Mouse (Mus musculus): ENCODE data around the gene Msto1.
"Not testable (repeated sequence)": the region's sequence is repeated elsewhere in the genome, so short reads cannot be mapped to it uniquely, and the experiment has no call there.

Msto1 gene

DNA sequence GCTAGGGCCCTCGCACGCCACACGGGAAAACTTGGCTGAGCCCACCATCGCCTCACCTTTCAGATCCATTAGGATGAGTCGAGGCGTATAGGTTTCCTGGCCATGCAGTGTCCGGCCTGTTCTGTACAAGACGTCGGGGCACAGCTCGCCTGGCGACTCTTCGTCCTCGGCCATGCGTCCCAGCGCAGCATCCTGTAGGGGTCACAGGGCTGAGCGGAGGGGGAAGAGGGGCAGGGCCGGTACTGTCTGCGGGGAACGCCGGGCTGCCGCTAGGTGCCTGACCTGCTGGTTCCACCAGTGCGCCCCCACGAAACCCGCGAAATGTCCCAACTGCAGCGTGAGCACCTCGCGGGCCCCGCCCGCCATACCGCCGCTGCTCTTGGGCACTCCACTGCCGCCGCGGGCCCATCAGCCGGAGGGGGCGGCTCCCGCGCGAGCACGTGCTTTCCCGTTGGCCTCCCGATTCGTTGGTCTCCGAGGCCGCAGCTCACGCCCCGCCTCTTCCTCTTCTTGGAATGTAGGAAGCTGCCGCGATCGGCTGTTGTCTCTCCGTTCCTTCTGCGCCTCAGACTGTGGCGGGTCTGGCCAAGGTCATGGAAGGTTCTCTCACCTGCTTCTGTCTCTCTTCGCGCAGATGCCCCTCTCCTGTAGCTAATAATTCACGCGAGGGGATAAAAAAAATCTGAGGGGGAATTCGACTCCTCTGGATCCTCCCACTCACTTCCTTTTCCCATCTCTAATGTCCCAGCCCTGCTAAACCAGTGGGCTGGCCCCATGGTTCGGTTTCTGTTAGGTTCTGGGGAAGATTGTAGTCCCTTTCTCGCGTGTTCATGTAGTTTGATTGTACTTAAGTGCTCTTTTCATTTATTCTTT is at the start of gene Msto1:
TSS of gene Msto1 (minus strand) at position 489 of the 873 bp plus-strand sequence.
- no peaks in the 10 kb centered on the region for H3K9me3 ChIP-seq (ENCODE audit: low read length)
- peaks cover 56% of the 10 kb centered on the region for H3K36me3 ChIP-seq (ENCODE audit: insufficient read depth, low read length)
- peak within 1 kb of the TSS; percentile 97 for H3K4me3 ChIP-seq (replicated peaks; ENCODE audit: low read length)
- H3K27me3 ChIP-seq (ENCODE audit: insufficient read depth, low read length) = no peaks in the 10 kb centered on the region
- no peak for TF ChIP-seq NANOG (IDR thresholded peaks at IDR 0.05; ENCODE audit: borderline replicate concordance, low read length)
- TF ChIP-seq POU5F1 (IDR thresholded peaks at IDR 0.05; ENCODE audit: borderline replicate concordance, low read length) = no peak
- no peak for TF ChIP-seq CTCF (conservative IDR thresholded peaks at IDR 0.05; ENCODE audit: low read length)
- peaks cover 49% of the 10 kb centered on the region for H3K4me1 ChIP-seq (replicated peaks; ENCODE audit: low read depth, low read length)

DNA sequence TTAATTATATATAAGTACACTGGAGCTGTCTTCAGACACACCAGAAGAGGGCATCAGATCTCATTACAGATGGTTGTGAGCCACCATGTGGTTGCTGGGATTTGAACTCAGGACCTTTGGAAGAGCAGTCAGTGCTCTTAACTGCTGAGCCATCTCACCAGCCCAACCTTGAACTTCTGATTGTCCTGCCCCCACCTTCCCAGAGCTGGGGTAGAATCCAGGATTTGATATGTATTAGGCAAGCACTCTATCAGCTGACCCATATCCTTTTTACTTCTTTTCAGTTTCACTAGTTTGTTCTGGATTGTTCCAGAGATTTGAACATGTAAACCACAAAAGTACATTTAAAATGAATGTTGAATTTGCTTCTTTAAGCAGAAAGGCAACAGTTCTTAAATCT is 49.4 kb upstream of the Msto1 start:
- H3K9me3 ChIP-seq (ENCODE audit: low read length); H3K27me3 ChIP-seq (ENCODE audit: insufficient read depth, low read length); H3K4me1 ChIP-seq (replicated peaks; ENCODE audit: low read depth, low read length); H3K4me3 ChIP-seq (replicated peaks; ENCODE audit: low read length): not testable (repeated sequence)
- H3K36me3 ChIP-seq (ENCODE audit: insufficient read depth, low read length) = peaks cover 21% of the 10 kb centered on the region

DNA sequence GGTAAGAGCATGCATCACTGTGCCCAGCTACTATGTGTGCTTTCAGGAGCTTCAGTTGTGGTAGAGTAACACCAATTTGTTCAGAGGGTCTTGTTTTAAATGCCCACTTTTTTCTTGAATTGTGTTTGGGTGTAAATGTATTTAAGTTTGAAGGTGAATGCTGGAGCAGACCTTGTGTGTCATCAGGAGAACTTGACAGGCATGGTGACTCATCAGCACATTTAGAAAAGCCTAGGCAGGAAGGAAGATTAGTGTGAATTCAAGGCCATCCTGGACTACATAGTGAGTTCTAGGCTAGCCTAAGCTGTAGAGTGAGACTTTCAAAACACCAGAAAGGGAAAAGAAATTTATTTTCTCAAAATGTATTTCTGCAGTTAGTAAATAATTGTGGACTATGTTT is 39.9 kb upstream of the Msto1 start:
- Histone ChIP-seq H3K27me3 (ENCODE audit: insufficient read depth, low read length) (no peaks in the 10 kb centered on the region), H3K4me1 (replicated peaks; ENCODE audit: low read depth, low read length) (peaks cover 17% of the 10 kb centered on the region), H3K36me3 (ENCODE audit: insufficient read depth, low read length) (no peaks in the 10 kb centered on the region), H3K9me3 (ENCODE audit: low read length) (no peaks in the 10 kb centered on the region), H3K4me3 (replicated peaks; ENCODE audit: low read length) (no peak overlapping the region)
- no peak for TF ChIP-seq NANOG (IDR thresholded peaks at IDR 0.05; ENCODE audit: borderline replicate concordance, low read length)
- TF ChIP-seq POU5F1 (IDR thresholded peaks at IDR 0.05; ENCODE audit: borderline replicate concordance, low read length) = no peak
- TF ChIP-seq CTCF (conservative IDR thresholded peaks at IDR 0.05; ENCODE audit: low read length) = no peak

DNA sequence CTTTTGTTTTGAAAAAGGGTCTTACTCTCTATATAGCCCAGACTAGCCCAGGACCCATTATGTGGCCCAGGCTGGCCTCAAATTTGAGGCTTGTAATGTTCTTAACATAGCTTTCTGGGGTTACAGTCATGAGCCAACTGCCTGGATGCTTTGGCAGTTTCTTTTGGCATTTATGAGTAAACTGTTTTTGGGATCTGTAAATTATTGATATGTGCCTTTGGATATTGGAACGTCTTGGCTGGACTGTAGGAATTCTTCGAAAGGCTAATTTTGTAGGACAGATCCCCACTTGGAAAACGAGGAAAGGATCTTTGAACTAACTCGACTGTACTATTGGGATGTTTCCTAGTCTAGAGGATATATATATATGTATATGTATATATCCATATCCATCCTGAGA is 39.4 kb upstream of the Msto1 start:
- H3K4me1 ChIP-seq (replicated peaks; ENCODE audit: low read depth, low read length) = peaks cover 22% of the 10 kb centered on the region

GRCm38 (mm10) chr3:88951327-88951800 is 37.6 kb upstream of the Msto1 start:
- Histone ChIP-seq H3K4me3 (replicated peaks; ENCODE audit: low read length) (peak overlapping the region; percentile 97), H3K36me3 (ENCODE audit: insufficient read depth, low read length) (no peaks in the 10 kb centered on the region), H3K4me1 (replicated peaks; ENCODE audit: low read depth, low read length) (peaks cover 36% of the 10 kb centered on the region), H3K27me3 (ENCODE audit: insufficient read depth, low read length) (no peaks in the 10 kb centered on the region), H3K9me3 (ENCODE audit: low read length) (no peaks in the 10 kb centered on the region)
- TF ChIP-seq CTCF (conservative IDR thresholded peaks at IDR 0.05; ENCODE audit: low read length) (no peak), NANOG (IDR thresholded peaks at IDR 0.05; ENCODE audit: borderline replicate concordance, low read length) (no peak), POU5F1 (IDR thresholded peaks at IDR 0.05; ENCODE audit: borderline replicate concordance, low read length) (no peak)

More for the DNA sequence above, 39.4 kb upstream of the Msto1 start:
- H3K4me3 ChIP-seq (replicated peaks; ENCODE audit: low read length) = no peak overlapping the region
- H3K36me3 ChIP-seq (ENCODE audit: insufficient read depth, low read length) = no peaks in the 10 kb centered on the region
- no peaks in the 10 kb centered on the region for H3K9me3 ChIP-seq (ENCODE audit: low read length)
- no peaks in the 10 kb centered on the region for H3K27me3 ChIP-seq (ENCODE audit: insufficient read depth, low read length)
- TF ChIP-seq POU5F1 (IDR thresholded peaks at IDR 0.05; ENCODE audit: borderline replicate concordance, low read length) (no peak), NANOG (IDR thresholded peaks at IDR 0.05; ENCODE audit: borderline replicate concordance, low read length) (no peak), CTCF (conservative IDR thresholded peaks at IDR 0.05; ENCODE audit: low read length) (no peak)

- Histone ChIP-seq H3K4me3 (replicated peaks; ENCODE audit: low read length) (peak within 1 kb of the TSS; percentile 97), H3K36me3 (ENCODE audit: insufficient read depth, low read length) (no peaks in the 10 kb centered on the region), H3K27me3 (ENCODE audit: insufficient read depth, low read length) (no peaks in the 10 kb centered on the region), H3K4me1 (replicated peaks; ENCODE audit: low read depth, low read length) (peaks cover 36% of the 10 kb centered on the region), H3K9me3 (ENCODE audit: low read length) (no peaks in the 10 kb centered on the region)
- TF ChIP-seq CTCF (conservative IDR thresholded peaks at IDR 0.05; ENCODE audit: low read length) (no peak), NANOG (IDR thresholded peaks at IDR 0.05; ENCODE audit: borderline replicate concordance, low read length) (no peak), POU5F1 (IDR thresholded peaks at IDR 0.05; ENCODE audit: borderline replicate concordance, low read length) (no peak)
These were observed 37.0 kb upstream of the Msto1 start, which contains the start of the genes Ash1l and Dap3 for GRCm38 (mm10) chr3:88950576-88951326. Gene Ash1l (plus strand): TSS chr3:88950622. Gene Dap3 (minus strand): TSS chr3:88951181.

DNA sequence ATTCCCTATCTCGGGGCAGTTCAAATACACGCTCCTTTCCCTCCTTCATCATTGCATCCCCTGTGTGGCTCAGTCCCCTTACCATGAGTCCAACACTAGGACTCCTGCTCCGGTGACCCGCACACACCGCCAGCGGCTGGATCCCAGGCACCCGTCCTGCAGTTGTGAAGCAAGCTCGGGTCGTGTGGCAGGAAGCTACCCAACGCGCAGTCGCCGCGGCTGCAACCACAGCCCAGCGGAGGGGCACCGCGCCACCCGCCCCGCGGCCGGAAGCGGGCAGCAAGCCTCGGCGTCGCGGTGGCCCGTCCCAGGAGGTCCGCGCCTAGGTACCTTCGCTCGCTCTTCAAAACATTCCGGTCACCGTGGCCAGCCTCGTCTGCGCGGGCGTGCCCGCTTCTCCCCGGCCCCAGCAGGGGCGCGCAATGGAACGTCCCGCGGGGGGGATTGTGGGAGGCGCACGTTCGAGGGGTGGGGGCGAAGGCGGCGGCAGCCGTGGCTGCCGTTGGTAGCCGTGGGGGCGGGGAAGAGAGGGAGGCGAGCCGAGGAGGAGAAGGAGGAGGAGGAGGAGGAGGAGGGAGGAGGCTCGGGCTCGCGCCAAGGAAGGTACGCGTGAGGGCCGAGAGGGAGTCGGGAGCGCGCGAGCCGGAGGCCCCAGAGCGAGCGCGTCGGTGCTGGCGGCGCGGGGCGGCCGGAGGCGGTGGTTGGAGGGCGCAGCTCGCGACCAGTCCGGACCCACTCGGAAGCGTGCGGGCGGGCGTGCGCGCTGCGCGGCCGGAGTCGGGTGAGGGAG is 36.2 kb upstream of the Msto1 start:
- TF ChIP-seq CTCF (conservative IDR thresholded peaks at IDR 0.05; ENCODE audit: low read length) (no peak), NANOG (IDR thresholded peaks at IDR 0.05; ENCODE audit: borderline replicate concordance, low read length) (no peak)
- H3K4me3 ChIP-seq (replicated peaks; ENCODE audit: low read length) = peak overlapping the region; percentile 97

GRCm38 (mm10) chr3:88944109-88944508 is 30.3 kb upstream of the Msto1 start:
- Histone ChIP-seq H3K9me3 (ENCODE audit: low read length) (no peaks in the 10 kb centered on the region), H3K4me1 (replicated peaks; ENCODE audit: low read depth, low read length) (peaks cover 28% of the 10 kb centered on the region), H3K4me3 (replicated peaks; ENCODE audit: low read length) (no peak overlapping the region), H3K36me3 (ENCODE audit: insufficient read depth, low read length) (peaks cover 43% of the 10 kb centered on the region), H3K27me3 (ENCODE audit: insufficient read depth, low read length) (no peaks in the 10 kb centered on the region)
- TF ChIP-seq POU5F1 (IDR thresholded peaks at IDR 0.05; ENCODE audit: borderline replicate concordance, low read length) = no peak
- TF ChIP-seq CTCF (conservative IDR thresholded peaks at IDR 0.05; ENCODE audit: low read length) = no peak
- TF ChIP-seq NANOG (IDR thresholded peaks at IDR 0.05; ENCODE audit: borderline replicate concordance, low read length) = no peak

More for the DNA sequence above, 36.2 kb upstream of the Msto1 start:
- H3K27me3 ChIP-seq (ENCODE audit: insufficient read depth, low read length) = no peaks in the 10 kb centered on the region
- no peaks in the 10 kb centered on the region for H3K9me3 ChIP-seq (ENCODE audit: low read length)
- no peaks in the 10 kb centered on the region for H3K36me3 ChIP-seq (ENCODE audit: insufficient read depth, low read length)
- H3K4me1 ChIP-seq (replicated peaks; ENCODE audit: low read depth, low read length) = peaks cover 39% of the 10 kb centered on the region

Data from E14TG2a.4 (cell line).